Mouse (Mus musculus): ENCODE data around the gene Glrx5. TPM values are rescaled to one million over a fixed set of nuclear protein-coding genes. Genes with fewer than 3 reads are reported as not detected.

The Glrx5 gene
- total and polyA plus RNA-seq, 3 experiments, result 38.5 to 112 (median 79.5) TPM

- TF ChIP-seq USF1 (IDR thresholded peaks at IDR 0.05; ENCODE audit: low read depth, low read length) (no peak), RCOR1 (conservative IDR thresholded peaks at IDR 0.05; ENCODE audit: low read depth, low read length) (no peak), MYC (IDR thresholded peaks at IDR 0.05; ENCODE audit: low read depth, low read length) (peak; percentile 69), MAZ (IDR thresholded peaks at IDR 0.05; ENCODE audit: low read depth, low read length) (0 out of 2 replicates have a peak, but pooled peaks have one; percentile 54), CHD2 (IDR thresholded peaks at IDR 0.05; ENCODE audit: low read length) (no peak), UBTF (IDR thresholded peaks at IDR 0.05; ENCODE audit: low read depth, low read length) (no peak), SIN3A (IDR thresholded peaks at IDR 0.05; ENCODE audit: low read length) (peak; percentile 68; the same call in 1 of the 2 replicates), POLR2A (IDR thresholded peaks at IDR 0.05; ENCODE audit: low read depth, low read length) (no peak; the same call in none of the 2 replicates), ZKSCAN1 (IDR thresholded peaks at IDR 0.05; ENCODE audit: borderline replicate concordance, low read depth, low read length) (no peak), TBP (conservative IDR thresholded peaks at IDR 0.05; ENCODE audit: low read depth, low read length) (no peak), ZNF384 (IDR thresholded peaks at IDR 0.05; ENCODE audit: low read depth, low read length) (peak; percentile 21; the same call in 1 of the 2 replicates), MEF2A (IDR thresholded peaks at IDR 0.05; ENCODE audit: borderline replicate concordance, low read depth, low read length) (no peak), BHLHE40 (IDR thresholded peaks at IDR 0.05; ENCODE audit: low read depth, low read length) (0 out of 2 replicates have a peak, but pooled peaks have one; percentile 18), GABPA (IDR thresholded peaks at IDR 0.05; ENCODE audit: insufficient replicate concordance, low read depth, low read length) (no peak), TCF12 (IDR thresholded peaks at IDR 0.05; ENCODE audit: low read depth, low read length) (peak; percentile 28; the same call in 1 of the 2 replicates), E2F4 (IDR thresholded peaks at IDR 0.05; ENCODE audit: insufficient replicate concordance, low read depth, low read length) (no peak), USF2 (conservative IDR thresholded peaks at IDR 0.05; ENCODE audit: low read depth, low read length) (no peak), POLR2AphosphoS2 (IDR thresholded peaks at IDR 0.05; ENCODE audit: low read depth, low read length) (no peak), ZMIZ1 (IDR thresholded peaks at IDR 0.05; ENCODE audit: low read depth, low read length) (no peak), EP300 (IDR thresholded peaks at IDR 0.05; ENCODE audit: low read length) (no peak), HCFC1 (IDR thresholded peaks at IDR 0.05; ENCODE audit: low read depth, low read length) (no peak), NRF1 (IDR thresholded peaks at IDR 0.05; ENCODE audit: low read depth, low read length) (no peak), ETS1 (conservative IDR thresholded peaks at IDR 0.05; ENCODE audit: low read depth, low read length) (0 out of 2 replicates have a peak, but pooled peaks have one; percentile 24), MXI1 (IDR thresholded peaks at IDR 0.05; ENCODE audit: low read depth, low read length) (peak; percentile 59; the same call in 1 of the 2 replicates), ZC3H11A (IDR thresholded peaks at IDR 0.05; ENCODE audit: low read depth, low read length) (no peak), CHD1 (IDR thresholded peaks at IDR 0.05; ENCODE audit: low read depth, low read length) (0 out of 2 replicates have a peak, but pooled peaks have one; percentile 15), PAX5 (IDR thresholded peaks at IDR 0.05; ENCODE audit: low read length) (no peak), JUN (IDR thresholded peaks at IDR 0.05; ENCODE audit: insufficient read depth, low read depth, low read length) (no peak), MAX (IDR thresholded peaks at IDR 0.05; ENCODE audit: low read length) (peak; percentile 60), CTCF (conservative IDR thresholded peaks at IDR 0.05 in 1 of 2, IDR thresholded peaks at IDR 0.05 in 1 of 2; ENCODE audit: low read depth in 2 of 2, low read length in 2 of 2) (peak; percentile 60 to 81), RAD21 (IDR thresholded peaks at IDR 0.05; ENCODE audit: low read depth, low read length) (peak; percentile 28), KAT2A (IDR thresholded peaks at IDR 0.05; ENCODE audit: insufficient replicate concordance, low read length) (no peak), MAFK (IDR thresholded peaks at IDR 0.05; ENCODE audit: insufficient replicate concordance, low read length) (no peak; the same call in 1 of the 2 replicates), JUND (conservative IDR thresholded peaks at IDR 0.05; ENCODE audit: low read depth, low read length) (no peak), IRF4 (IDR thresholded peaks at IDR 0.05; ENCODE audit: low read depth, low read length) (no peak), NELFE (IDR thresholded peaks at IDR 0.05; ENCODE audit: low read depth, low read length) (no peak), ELF1 (IDR thresholded peaks at IDR 0.05; ENCODE audit: low read depth, low read length) (peak; percentile 57), SMC3 (IDR thresholded peaks at IDR 0.05; ENCODE audit: low read depth, low read length) (peak; percentile 47)
- no peaks in the 10 kb centered on the region for H3K27me3 ChIP-seq (replicated peaks)
- in situ Hi-C loops (cut with MboI; ENCODE audit: low pct_ligation_motif_present, low pct_unique_long_range_greater_than_20kb, low sequenced_read_pairs), result no loop called here
- peaks cover 11 to 25% of the 10 kb centered on the region in 2 experiments for H3K36me3 ChIP-seq (replicated peaks in 1 of 2; ENCODE audit: control insufficient read depth in 1 of 2, insufficient read depth in 1 of 2, low read length in 1 of 2)
- H3K4me1 ChIP-seq (ENCODE audit: control insufficient read depth in 1 of 2, insufficient read depth in 2 of 2), result peaks cover 20 to 58% of the 10 kb centered on the region in 2 experiments
- no peak overlapping the region for H3K4me3 ChIP-seq (replicated peaks in 1 of 3; ENCODE audit: low read depth in 2 of 3, low read length in 2 of 3, poor library complexity in 1 of 3)
- no peak overlapping the region for H3K9ac ChIP-seq (ENCODE audit: insufficient read depth, low read depth)
- peaks cover 6% of the 10 kb centered on the region for H3K9me3 ChIP-seq (replicated peaks; ENCODE audit: low read length)
- peaks cover 22% of the 10 kb centered on the region for H3K79me2 ChIP-seq (replicated peaks; ENCODE audit: control insufficient read depth, extremely low read depth, insufficient read depth, poor library complexity, severe bottlenecking)
- dilution Hi-C loops (cut with MboI; ENCODE audit: extremely low pct_ligation_motif_present, extremely low pct_unique_long_range_greater_than_20kb, low sequenced_read_pairs), result no loop called here
- peak; percentile 95 for DNase-seq (ENCODE audit: extremely low read depth)
- peak overlapping the region; percentile 69 for H3K27ac ChIP-seq (ENCODE audit: insufficient read depth, low read depth)
- peak overlapping the region; percentile 4; the same call in 1 of the 2 replicates for H3K4me2 ChIP-seq (ENCODE audit: insufficient read depth, low read depth, poor library complexity, severe bottlenecking)
Observed at GRCm38 (mm10) chr12:105027323-105027991, 5.0 kb upstream of the Glrx5 start.

Measured in CH12.LX (cell line).